Comparison of ENCODE assay signal across 8 mouse cellular contexts in the genomic region with DNA sequence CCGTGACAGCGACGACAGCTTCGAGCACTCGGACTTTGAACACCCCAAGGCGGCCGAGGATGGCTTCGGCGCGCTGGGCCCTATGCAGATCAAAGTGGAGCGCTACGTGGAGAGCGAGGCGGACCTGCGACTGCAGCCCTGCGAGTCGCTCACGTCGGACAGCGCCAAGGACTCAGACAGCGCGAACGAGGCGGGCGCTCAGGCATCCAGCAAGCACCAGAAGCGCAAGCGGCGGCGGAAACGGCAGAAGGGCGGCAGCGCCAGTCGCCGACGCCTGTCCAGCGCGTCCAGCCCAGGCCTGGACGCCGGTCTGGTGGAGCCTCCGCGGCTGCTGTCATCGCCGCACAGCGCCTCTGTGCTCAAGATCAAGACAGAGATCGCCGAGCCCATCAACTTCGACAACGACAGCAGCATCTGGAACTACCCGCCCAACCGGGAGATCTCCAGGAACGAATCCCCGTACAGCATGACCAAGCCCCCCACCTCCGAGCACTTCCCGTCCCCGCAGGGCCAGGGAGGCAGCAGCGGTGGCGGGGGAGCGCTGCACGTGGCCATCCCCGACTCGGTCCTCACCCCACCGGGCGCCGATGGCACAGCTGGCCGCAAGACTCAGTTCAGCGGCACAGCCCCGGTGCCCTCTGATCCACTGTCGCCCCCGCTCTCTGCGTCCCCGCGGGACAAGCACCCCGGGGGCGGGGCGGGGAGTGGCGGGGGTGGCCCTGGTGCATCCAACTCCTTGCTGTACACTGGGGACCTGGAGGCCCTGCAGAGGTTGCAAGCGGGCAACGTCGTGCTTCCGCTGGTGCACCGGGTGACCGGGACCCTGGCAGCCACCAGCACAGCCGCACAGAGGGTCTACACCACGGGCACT.
A peak's percentile ranks its signal among the peaks of the same experiment; 100 is the strongest.
DNase-seq lines count a peak whose midpoint lies in the region; ATAC-seq and TF ChIP-seq lines count a peak whose summit lies in the region.

No protein-coding gene starts in this region.

- DNase-seq in CD4-positive, CD25-positive, alpha-beta regulatory T cell, adult 2 months (ENCODE audit: low read depth, low spot score) = peak; percentile 2
- DNase-seq in brain, embryonic 14.5 days (ENCODE audit: low read depth) = peak; percentile 78
- DNase-seq in heart, embryonic 10.5 days (ENCODE audit: low spot score) = peak; percentile 80
- peak; percentile 40 for DNase-seq in kidney, adult 18-20 months
- DNase-seq in lung, postnatal 10 days = peak; percentile 47
- no peak for DNase-seq in cerebellum, adult 18-20 months

- no peak for TF ChIP-seq CTCF in brain, embryonic 14.5 days (IDR thresholded peaks at IDR 0.05; ENCODE audit: borderline replicate concordance, extremely low read depth, insufficient read depth, insufficient read length)

- H3K4me2 ChIP-seq in stomach, embryonic 14.5 days (replicated peaks; ENCODE audit: low read depth, low read length) = peak overlapping the region; percentile 79

- H3K27me3 ChIP-seq in heart, embryonic 10.5 days (ENCODE audit: insufficient read depth, poor library complexity, severe bottlenecking) = peaks cover 49% of the 10 kb centered on the region
- 0 out of 2 replicates have a peak, but pooled peaks cover 6% of the 10 kb centered on the region for H3K27me3 ChIP-seq in stomach, embryonic 14.5 days (ENCODE audit: control insufficient read depth, insufficient read depth, low read length)

- H3K4me1 ChIP-seq in heart, embryonic 10.5 days = peaks cover 16% of the 10 kb centered on the region
- H3K4me1 ChIP-seq in stomach, embryonic 14.5 days (ENCODE audit: control insufficient read depth, insufficient read depth, low read length) = no peaks in the 10 kb centered on the region

- no peak for TF ChIP-seq POLR2A in brain, embryonic 14.5 days (IDR thresholded peaks at IDR 0.05; ENCODE audit: borderline replicate concordance, extremely low read depth, insufficient read depth, insufficient read length, poor library complexity, severe bottlenecking)

- H3K4me3 ChIP-seq in heart, embryonic 10.5 days = peak overlapping the region; percentile 59
- H3K4me3 ChIP-seq in stomach, embryonic 14.5 days (ENCODE audit: low read depth, low read length) = peak overlapping the region; percentile 40

- no peak for ATAC-seq in CD4-positive, CD25-positive, alpha-beta regulatory T cell, adult 4 months
- ATAC-seq in stomach, embryonic 14.5 days (ENCODE audit: insufficient number of reproducible peaks, insufficient read depth, low FRiP score, low read depth) = peak; percentile 71

- H3K9me3 ChIP-seq in heart, embryonic 10.5 days = no peaks in the 10 kb centered on the region
- no peaks in the 10 kb centered on the region for H3K9me3 ChIP-seq in stomach, embryonic 14.5 days (ENCODE audit: control insufficient read depth, low read depth, low read length)

- 5% methylated on average over 84 of the region's 84 CpGs for WGBS in heart, embryonic 10.5 days
- 5% methylated on average over 83 of the region's 84 CpGs for WGBS in stomach, embryonic 14.5 days

- no peak overlapping the region; the same call in 1 of the 2 replicates for H3K9ac ChIP-seq in stomach, embryonic 14.5 days (replicated peaks; ENCODE audit: low read depth, low read length)

- H3K27ac ChIP-seq in heart, embryonic 10.5 days = peak overlapping the region; percentile 60
- no peak overlapping the region for H3K27ac ChIP-seq in stomach, embryonic 14.5 days (ENCODE audit: low read length)

- H3K36me3 ChIP-seq in heart, embryonic 10.5 days = no peaks in the 10 kb centered on the region
- H3K36me3 ChIP-seq in stomach, embryonic 14.5 days (ENCODE audit: control insufficient read depth, insufficient read depth, low read length) = no peaks in the 10 kb centered on the region

Comparison
In these comparisons a context has a peak if more than half of its experiments do, and no peak if none do; other contexts are left out.
1. DNase-seq: peak in CD4-positive, CD25-positive, alpha-beta regulatory T cell, adult 2 months (single experiment), brain, embryonic 14.5 days (single experiment), heart, embryonic 10.5 days (single experiment), kidney, adult 18-20 months (single experiment) and lung, postnatal 10 days (single experiment); none in cerebellum, adult 18-20 months (0 of 2).